ENCODE assay signal across 8 mouse cellular contexts in genomic region chr11:70409594-70410296, GRCm38 (mm10). TPM values are rescaled to one million over a fixed set of nuclear protein-coding genes. Genes with fewer than 3 reads are reported as not detected.
DNase-seq lines count a peak whose midpoint lies in the region; ATAC-seq and TF ChIP-seq lines count a peak whose summit lies in the region.

Pelp1 (minus strand) TSS chr11:70410031.

- H3K36me3 ChIP-seq in heart, embryonic 11.5 days (ENCODE audit: control insufficient read depth, insufficient read depth, low read length): no peaks in the 10 kb centered on the region
- peaks cover 6% of the 10 kb centered on the region; the same call in 1 of the 2 replicates for H3K36me3 ChIP-seq in kidney, embryonic 16.5 days (ENCODE audit: insufficient read depth, low read length)
- 0 out of 2 replicates have a peak, but pooled peaks cover 1% of the 10 kb centered on the region for H3K36me3 ChIP-seq in liver, adult 2 months (ENCODE audit: control insufficient read depth, insufficient read depth, low read length)
- H3K36me3 ChIP-seq in myocyte (ENCODE audit: control insufficient read depth, insufficient read depth): no peaks in the 10 kb centered on the region
- no peaks in the 10 kb centered on the region for H3K36me3 ChIP-seq in splenic B cell, adult 2 months (ENCODE audit: control insufficient read depth, insufficient read depth, low read length, poor library complexity, severe bottlenecking)

- TF ChIP-seq POLR2A in liver, adult 2 months (IDR thresholded peaks at IDR 0.05; ENCODE audit: extremely low read depth, insufficient read depth, low read length): 0 out of 2 replicates have a peak, but pooled peaks have one; percentile 45
- TF ChIP-seq POLR2A in myocyte (IDR thresholded peaks at IDR 0.05; ENCODE audit: insufficient read length, low read depth): peak; percentile 70

- ATAC-seq in erythroblast, adult 5-6 weeks (replicated peaks; ENCODE audit: low FRiP score, poor library complexity, severe bottlenecking): peak; percentile 87
- peak; percentile 90 for ATAC-seq in heart, embryonic 11.5 days (replicated peaks; ENCODE audit: insufficient number of reproducible peaks, low FRiP score, low TSS enrichment)
- peak; percentile 98 for ATAC-seq in kidney, embryonic 16.5 days (ENCODE audit: low FRiP score, low TSS enrichment)

- peaks cover 15% of the 10 kb centered on the region for H3K4me1 ChIP-seq in heart, embryonic 11.5 days (ENCODE audit: control insufficient read depth, insufficient read depth, low read length)
- H3K4me1 ChIP-seq in kidney, embryonic 16.5 days (ENCODE audit: insufficient read depth, low read length): peaks cover 14% of the 10 kb centered on the region
- H3K4me1 ChIP-seq in liver, adult 2 months (ENCODE audit: control insufficient read depth, insufficient read depth, low read length): no peaks in the 10 kb centered on the region; the same call in 1 of the 2 replicates

- H3K27ac ChIP-seq in heart, embryonic 11.5 days (ENCODE audit: low read depth, low read length): peak within 1 kb of the TSS; percentile 64
- H3K27ac ChIP-seq in kidney, embryonic 16.5 days (ENCODE audit: low read length): peak within 1 kb of the TSS; percentile 51; the same call in 1 of the 2 replicates
- 0 out of 2 replicates have a peak within 1 kb of the TSS, but pooled peaks have one; percentile 10 for H3K27ac ChIP-seq in liver, adult 2 months (replicated peaks; ENCODE audit: insufficient read depth, low read depth, low read length)

- no peaks in the 10 kb centered on the region for H3K27me3 ChIP-seq in heart, embryonic 11.5 days (ENCODE audit: control insufficient read depth, insufficient read depth, low read length)
- no peaks in the 10 kb centered on the region for H3K27me3 ChIP-seq in kidney, embryonic 16.5 days (ENCODE audit: insufficient read depth, low read length)
- no peaks in the 10 kb centered on the region for H3K27me3 ChIP-seq in liver, adult 2 months (ENCODE audit: control insufficient read depth, insufficient read depth, low read length)
- no peaks in the 10 kb centered on the region for H3K27me3 ChIP-seq in myocyte (ENCODE audit: control insufficient read depth, insufficient read depth, insufficient read length)
- H3K27me3 ChIP-seq in splenic B cell, adult 2 months (ENCODE audit: control insufficient read depth, insufficient read depth, low read length, poor library complexity, severe bottlenecking): no peaks in the 10 kb centered on the region

- TF ChIP-seq CTCF in liver, adult 2 months (IDR thresholded peaks at IDR 0.05; ENCODE audit: low read depth, low read length): no peak

- peak within 1 kb of the TSS; percentile 43 for H3ac ChIP-seq in myocyte (ENCODE audit: control insufficient read depth, insufficient read length)

- no peaks in the 10 kb centered on the region for H3K9me3 ChIP-seq in heart, embryonic 11.5 days (replicated peaks; ENCODE audit: control insufficient read depth, low read length)
- no peaks in the 10 kb centered on the region for H3K9me3 ChIP-seq in kidney, embryonic 16.5 days (ENCODE audit: low read length)

- peak within 1 kb of the TSS; percentile 88 for H3K4me3 ChIP-seq in heart, embryonic 11.5 days (ENCODE audit: low read depth, low read length)
- H3K4me3 ChIP-seq in kidney, embryonic 16.5 days (ENCODE audit: low read length): peak within 1 kb of the TSS; percentile 99
- H3K4me3 ChIP-seq in liver, adult 2 months (ENCODE audit: insufficient read depth, low read depth, low read length): peak within 1 kb of the TSS; percentile 71
- H3K4me3 ChIP-seq in myocyte: peak within 1 kb of the TSS; percentile 68

- under 1% methylated on average over 59 of the region's 59 CpGs for WGBS in heart, embryonic 11.5 days (ENCODE audit: insufficient replicate concordance)
- under 1% methylated on average over 59 of the region's 59 CpGs for WGBS in kidney, embryonic 16.5 days
- WGBS in liver, adult 2 months: under 1% methylated on average over 59 of the region's 59 CpGs

- peak; percentile 84 to 90 for DNase-seq in B cell, adult 2 months
- peak; percentile 91 for DNase-seq in brain, adult 2 months (ENCODE audit: low read depth, low spot score)
- peak; percentile 62 for DNase-seq in liver, adult 2 months (ENCODE audit: extremely low read depth, low read depth, low spot score)
- peak; percentile 77 for DNase-seq in splenic B cell, adult 2 months (ENCODE audit: low read depth, low spot score)

- H3K4me2 ChIP-seq in heart, embryonic 11.5 days: peak within 1 kb of the TSS; percentile 95
- peak within 1 kb of the TSS; percentile 79 for H3K4me2 ChIP-seq in kidney, embryonic 16.5 days (replicated peaks; ENCODE audit: low read depth, low read length)
- peak within 1 kb of the TSS; percentile 93 for H3K4me2 ChIP-seq in myocyte (ENCODE audit: low read depth)

- H3K9ac ChIP-seq in heart, embryonic 11.5 days (ENCODE audit: low read depth, low read length): peak within 1 kb of the TSS; percentile 95
- H3K9ac ChIP-seq in kidney, embryonic 16.5 days (replicated peaks; ENCODE audit: low read length): peak within 1 kb of the TSS; percentile 88
- peak within 1 kb of the TSS; percentile 81 for H3K9ac ChIP-seq in liver, adult 2 months (ENCODE audit: low read depth, low read length)

- peaks cover 14% of the 10 kb centered on the region for H3K79me2 ChIP-seq in liver, adult 2 months (ENCODE audit: control insufficient read depth, insufficient read depth, low read length)
- peaks cover 35% of the 10 kb centered on the region for H3K79me2 ChIP-seq in myocyte (ENCODE audit: control insufficient read depth, insufficient read depth)

TF ChIP-seq in myocyte, 11 proteins besides CTCF, POLR2A, EP300 and RAD21:
- TF ChIP-seq MYOD1 (IDR thresholded peaks at IDR 0.05; ENCODE audit: control insufficient read depth in 1 of 3, insufficient read length in 2 of 3, low read depth in 2 of 3) (peak in 1 of 3 experiments; percentile 30), CEBPB (IDR thresholded peaks at IDR 0.05; ENCODE audit: insufficient read depth, poor library complexity, severe bottlenecking) (no peak), SRF (IDR thresholded peaks at IDR 0.05; ENCODE audit: control insufficient read depth, insufficient read length, low read depth) (peak; percentile 84), USF1 (IDR thresholded peaks at IDR 0.05; ENCODE audit: low read depth) (peak; percentile 93), MAX (IDR thresholded peaks at IDR 0.05; ENCODE audit: low read depth) (peak; percentile 38), E2F4 (IDR thresholded peaks at IDR 0.05; ENCODE audit: insufficient read depth) (peak; percentile 85), TCF3 (IDR thresholded peaks at IDR 0.05; ENCODE audit: insufficient read length, low read depth) (no peak)
TF ChIP-seq in myocyte: peak in this region for 5.

RNA-seq across cellular contexts. Expression of gene Pelp1, which starts in this region (rescaled TPM):
- total RNA-seq in erythroblast, adult 5-6 weeks (2015; ENCODE audit: low replicate concordance): 1.7 and 9.4 TPM in 2 replicates
- total RNA-seq in erythroblast, adult 5-6 weeks (2017; ENCODE audit: low replicate concordance): 1.1 and 3.6 TPM in 2 replicates
- 22.1 and 27.5 TPM in 2 replicates for polyA plus RNA-seq in heart, embryonic 11.5 days (2014; fragmentation: Nextera tagmentation; extraction: Ambion mirVana)
- 40.3 and 41.9 TPM in 2 replicates for polyA plus RNA-seq in kidney, embryonic 16.5 days (2015; fragmentation: Nextera tagmentation; extraction: Ambion mirVana)
- total RNA-seq in liver, adult 2 months (2014; rRNA removed): 3.1 and 3.3 TPM in 2 replicates
- 7.7 and 7.9 TPM in 2 replicates for polyA plus RNA-seq in liver, adult 2 months (2012; rRNA removed)
- polyA plus RNA-seq in myocyte (2012; fragmentation: generic; extraction: Trizol): 26.5 TPM

Comparison
In these comparisons a context has a peak if more than half of its experiments do, and no peak if none do; other contexts are left out.
1. Peak in every context shown above with its lines: DNase-seq, ATAC-seq, H3K4me3 ChIP-seq and H3K27ac ChIP-seq.
2. H3K27ac ChIP-seq: peak in every context shown above with its lines; median percentile 64 in heart, embryonic 11.5 days; 51 in kidney, embryonic 16.5 days; 10 in liver, adult 2 months.